Mouse (Mus musculus) hindbrain, embryonic 11.5 days (tissue): ENCODE data around the gene Zfp827. TPM values are rescaled to one million over a fixed set of nuclear protein-coding genes. Genes with fewer than 3 reads are reported as not detected.

Source experiments
- ATAC-seq: fragments of 200-750 bp; cut with Nextera tagmentation; 2 replicates; pipeline ENCODE4 v1.8.0; 2017; ENCODE audit warnings: mild to moderate bottlenecking, moderate TSS enrichment, moderate library complexity; ENCODE audit not compliant: low FRiP score
- DNase-seq: peaks from one replicate; pipeline ENCODE4 v3.0.0-alpha.2; 2015; ENCODE audit warnings: low spot score
- H3K27ac ChIP-seq: fragments of 300-500 bp; sonication (generic); 2 replicates; pipeline ENCODE4 v1.5.1; 2014; ENCODE audit warnings: mild to moderate bottlenecking, low read depth, low read length
- H3K27me3 ChIP-seq: fragments of 300-500 bp; sonication (generic); 2 replicates; pipeline ENCODE4 v1.6.1; 2014; ENCODE audit warnings: mild to moderate bottlenecking, low read length, moderate library complexity, mixed read lengths; ENCODE audit not compliant: control insufficient read depth, insufficient read depth
- H3K36me3 ChIP-seq: fragments of 300-500 bp; sonication (generic); 2 replicates; pipeline ENCODE4 v1.6.1; 2014; ENCODE audit warnings: mild to moderate bottlenecking, low read length, moderate library complexity, mixed read lengths; ENCODE audit not compliant: control insufficient read depth, insufficient read depth
- H3K4me1 ChIP-seq: fragments of 300-500 bp; sonication (generic); replicated peaks from 2 replicates; pipeline ENCODE4 v1.6.1; 2014; ENCODE audit warnings: low read length, mixed read lengths; ENCODE audit not compliant: control insufficient read depth, insufficient read depth
- H3K4me2 ChIP-seq: fragments of 300-500 bp; sonication (generic); replicated peaks from 2 replicates; pipeline ENCODE4 v1.6.1; 2014; ENCODE audit warnings: mild to moderate bottlenecking, low read depth, low read length
- H3K4me3 ChIP-seq: fragments of 300-500 bp; sonication (generic); 2 replicates; pipeline ENCODE4 v1.5.1; 2014; ENCODE audit warnings: low read depth, low read length
- H3K9ac ChIP-seq: fragments of 300-500 bp; sonication (generic); 2 replicates; pipeline ENCODE4 v1.6.1; 2014; ENCODE audit warnings: low read depth, low read length
- H3K9me3 ChIP-seq: fragments of 300-500 bp; sonication (generic); 2 replicates; pipeline ENCODE4 v1.6.1; 2016; ENCODE audit warnings: low read length; ENCODE audit not compliant: control insufficient read depth
- WGBS: fragments of 180-500 bp; shearing (Covaris S2); extraction: QIAGEN DNeasy Blood & Tissue Kit; methylation state at CpG from one replicate; pipeline ENCODE4 v1.1.7; 2014; 5-methylcytosine and 5-hydroxymethylcytosine counted together
- polyA plus RNA-seq: library from polyadenylated mRNA; unstranded; fragments of >200 nt; fragmentation: Nextera tagmentation; extraction: Ambion mirVana; gene quantifications from 2 replicates; pipeline ENCODE4 v1.2.1, GENCODE M21; 2014

Zfp827 gene
- polyA plus RNA-seq, 1 experiment from 2014 or later, result 12.7 TPM

DNA sequence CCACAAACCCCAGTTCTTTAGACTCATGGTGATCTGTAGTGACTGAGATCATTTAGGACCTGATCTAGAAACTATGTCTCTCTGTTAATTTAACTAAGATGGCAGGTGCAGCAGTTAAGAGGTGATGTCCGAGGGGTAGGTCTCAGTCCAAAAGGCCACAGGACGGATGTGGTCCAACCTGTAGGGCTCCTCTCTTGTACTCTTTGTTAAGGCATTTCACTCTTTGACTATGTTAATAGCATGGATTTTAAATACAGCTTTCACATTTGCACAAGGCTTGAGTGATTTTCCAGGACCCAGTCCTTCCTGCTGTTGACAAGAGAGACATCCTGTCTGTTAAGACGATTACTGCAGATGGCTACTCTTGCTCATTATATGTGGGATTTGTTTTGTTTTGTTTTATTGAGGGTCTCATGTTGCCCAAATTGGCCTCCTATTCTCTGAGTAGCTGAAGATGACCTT lies 56.2 kb downstream of the Zfp827 start:
- no peak overlapping the region for H3K4me2 ChIP-seq
- no peak overlapping the region for H3K4me3 ChIP-seq
- no peak overlapping the region for H3K27ac ChIP-seq
- no peaks in the 10 kb centered on the region for H3K27me3 ChIP-seq
- WGBS, result 89% methylated on average over 3 of the region's 3 CpGs
- DNase-seq (no peak), ATAC-seq (no peak)
- H3K9me3 ChIP-seq, result no peaks in the 10 kb centered on the region
- H3K36me3 ChIP-seq, result no peaks in the 10 kb centered on the region
- H3K9ac ChIP-seq, result no peak overlapping the region
- H3K4me1 ChIP-seq, result no peaks in the 10 kb centered on the region; the same call in 1 of the 2 replicates

DNA sequence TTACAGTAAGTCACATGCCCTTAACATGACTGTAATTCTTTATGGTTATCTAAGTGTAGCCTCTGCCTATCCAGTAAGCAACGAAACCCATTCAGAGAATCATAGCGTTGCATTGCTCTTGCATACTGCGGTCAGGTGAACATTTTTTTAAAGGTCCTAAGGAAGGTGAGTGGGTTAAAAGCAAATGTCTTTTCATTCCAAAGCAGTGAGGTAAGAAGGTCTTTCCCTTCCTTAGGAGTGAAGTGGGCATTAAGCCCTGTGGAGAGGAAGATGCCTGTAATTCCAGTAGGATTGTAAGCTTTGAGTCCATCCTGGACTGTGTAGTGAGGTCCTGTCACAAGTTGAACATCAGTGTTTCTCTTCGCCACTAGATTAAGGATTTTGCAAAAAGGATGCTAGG lies 66.2 kb downstream of the Zfp827 start:
- H3K27ac ChIP-seq, result no peak overlapping the region
- H3K36me3 ChIP-seq, result no peaks in the 10 kb centered on the region
- WGBS, result 99% methylated on average over 4 of the region's 4 CpGs
- no peaks in the 10 kb centered on the region for H3K27me3 ChIP-seq
- no peaks in the 10 kb centered on the region for H3K9me3 ChIP-seq
- H3K4me2 ChIP-seq, result no peak overlapping the region
- ATAC-seq (no peak), DNase-seq (no peak)
- no peak overlapping the region for H3K4me3 ChIP-seq
- H3K9ac ChIP-seq, result no peak overlapping the region
- H3K4me1 ChIP-seq, result no peaks in the 10 kb centered on the region

GRCm38 (mm10) chr8:79095162-79095561 lies 66.9 kb downstream of the Zfp827 start:
- Histone ChIP-seq H3K9ac (no peak overlapping the region), H3K4me1 (no peaks in the 10 kb centered on the region), H3K27me3 (no peaks in the 10 kb centered on the region), H3K36me3 (no peaks in the 10 kb centered on the region), H3K9me3 (no peaks in the 10 kb centered on the region), H3K27ac (no peak overlapping the region), H3K4me2 (no peak overlapping the region), H3K4me3 (no peak overlapping the region)
- ATAC-seq (no peak), DNase-seq (no peak)
- 95% methylated on average over 7 of the region's 7 CpGs for WGBS

DNA sequence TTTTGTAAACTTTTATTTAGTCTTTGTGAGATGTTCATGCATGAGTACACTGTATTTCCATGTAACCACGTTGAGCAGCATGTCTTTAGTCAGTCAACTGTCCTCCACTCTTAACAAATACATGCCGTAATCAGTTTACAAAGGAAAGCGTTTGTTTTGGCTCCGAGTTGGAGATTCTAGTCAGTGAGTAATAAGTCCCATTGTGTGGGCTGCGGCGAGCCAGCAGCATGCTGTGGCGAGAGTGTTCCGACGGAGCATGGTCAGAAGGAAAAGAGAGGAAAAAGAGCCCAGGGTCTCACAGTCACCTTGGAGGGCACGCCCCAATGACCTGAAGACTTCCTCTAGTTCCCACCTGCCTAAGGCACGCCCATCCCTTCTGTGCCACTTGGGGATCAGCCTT lies 68.7 kb downstream of the Zfp827 start:
- 66% methylated on average over 11 of the region's 11 CpGs for WGBS
- Histone ChIP-seq H3K27me3 (no peaks in the 10 kb centered on the region), H3K9ac (no peak overlapping the region), H3K4me3 (no peak overlapping the region), H3K4me2 (no peak overlapping the region), H3K9me3 (no peaks in the 10 kb centered on the region), H3K4me1 (no peaks in the 10 kb centered on the region), H3K36me3 (no peaks in the 10 kb centered on the region), H3K27ac (no peak overlapping the region)
- no peak for DNase-seq
- ATAC-seq, result no peak

DNA sequence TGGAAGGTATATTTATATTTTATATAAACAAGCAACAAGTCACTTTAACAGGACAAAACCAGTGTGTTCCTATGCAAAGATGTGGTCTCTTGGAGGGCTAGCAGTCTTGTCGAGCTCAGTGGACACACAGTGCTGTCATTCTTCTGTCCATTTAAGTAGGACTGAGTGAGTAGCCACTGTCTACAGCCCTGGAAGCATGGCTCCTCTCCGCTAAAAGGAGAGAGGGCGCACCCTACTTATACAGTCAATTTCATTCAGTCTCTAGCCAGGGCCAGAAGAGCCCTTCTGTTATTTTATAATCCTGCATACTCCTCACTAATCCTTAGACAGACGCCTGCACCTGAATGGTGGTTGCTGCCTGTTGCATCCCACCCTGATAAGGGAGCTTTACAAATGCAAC lies 74.5 kb downstream of the Zfp827 start:
- Histone ChIP-seq H3K9me3 (no peaks in the 10 kb centered on the region), H3K4me1 (no peaks in the 10 kb centered on the region), H3K36me3 (no peaks in the 10 kb centered on the region), H3K9ac (no peak overlapping the region), H3K4me3 (no peak overlapping the region), H3K4me2 (no peak overlapping the region), H3K27me3 (no peaks in the 10 kb centered on the region), H3K27ac (no peak overlapping the region)
- no peak for DNase-seq
- 86% methylated on average over 4 of the region's 4 CpGs for WGBS
- ATAC-seq, result no peak

GRCm38 (mm10) chr8:79103185-79103878 lies 75.1 kb downstream of the Zfp827 start:
- no peak overlapping the region for H3K4me3 ChIP-seq
- DNase-seq, result no peak

DNA sequence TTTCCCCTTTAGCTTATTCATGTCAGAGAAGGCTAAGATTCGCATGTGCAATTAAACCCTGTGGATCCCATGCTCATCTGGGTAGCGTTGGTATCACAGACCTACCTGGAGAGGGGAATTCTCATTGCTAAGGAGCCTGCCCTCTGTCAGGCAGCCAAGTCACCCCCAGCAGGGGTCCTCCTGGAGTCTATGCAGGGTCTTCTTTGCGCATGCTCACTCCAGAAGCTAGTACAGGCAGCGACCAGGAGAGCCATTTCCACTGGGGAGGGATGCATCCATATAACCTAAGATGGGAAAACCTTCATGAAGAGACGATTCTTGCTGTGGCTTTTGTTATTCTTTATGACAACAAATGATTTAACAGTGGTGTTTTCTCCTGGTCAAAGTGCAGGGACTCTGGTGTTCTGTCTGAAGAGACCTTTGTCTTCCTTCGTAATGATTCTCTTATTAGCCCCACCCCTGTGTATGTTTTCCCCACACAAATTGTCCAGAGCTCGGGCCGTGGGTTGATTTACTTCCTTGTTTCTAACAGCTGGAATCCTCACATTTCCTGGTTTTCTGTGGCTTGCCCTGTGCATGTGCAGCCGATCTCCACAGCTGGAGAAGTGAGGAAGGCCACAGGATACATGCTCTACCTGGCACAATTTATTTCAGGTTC lies 75.8 kb downstream of the Zfp827 start:
- ATAC-seq (no peak), DNase-seq (no peak)
- Histone ChIP-seq H3K36me3 (no peaks in the 10 kb centered on the region), H3K9me3 (no peaks in the 10 kb centered on the region), H3K4me1 (no peaks in the 10 kb centered on the region), H3K4me2 (no peak overlapping the region), H3K4me3 (no peak overlapping the region), H3K27ac (no peak overlapping the region), H3K27me3 (no peaks in the 10 kb centered on the region), H3K9ac (no peak overlapping the region)
- 80% methylated on average over 9 of the region's 9 CpGs for WGBS

More at GRCm38 (mm10) chr8:79103185-79103878, 75.1 kb downstream of the Zfp827 start:
- 88% methylated on average over 14 of the region's 14 CpGs for WGBS
- H3K9me3 ChIP-seq, result no peaks in the 10 kb centered on the region
- no peak overlapping the region for H3K27ac ChIP-seq
- no peaks in the 10 kb centered on the region for H3K36me3 ChIP-seq
- no peak for ATAC-seq
- no peak overlapping the region for H3K9ac ChIP-seq
- H3K4me2 ChIP-seq, result no peak overlapping the region
- H3K4me1 ChIP-seq, result no peaks in the 10 kb centered on the region
- no peaks in the 10 kb centered on the region for H3K27me3 ChIP-seq

GRCm38 (mm10) chr8:79104634-79105033 lies 76.4 kb downstream of the Zfp827 start:
- 87% methylated on average over 9 of the region's 9 CpGs for WGBS
- DNase-seq (no peak), ATAC-seq (no peak)
- Histone ChIP-seq H3K36me3 (no peaks in the 10 kb centered on the region), H3K9ac (no peak overlapping the region), H3K9me3 (no peaks in the 10 kb centered on the region), H3K4me1 (no peaks in the 10 kb centered on the region), H3K4me3 (no peak overlapping the region), H3K4me2 (no peak overlapping the region), H3K27me3 (no peaks in the 10 kb centered on the region), H3K27ac (no peak overlapping the region)

GRCm38 (mm10) chr8:79105186-79105585 lies 76.9 kb downstream of the Zfp827 start:
- no peak for DNase-seq
- no peaks in the 10 kb centered on the region for H3K36me3 ChIP-seq
- no peak overlapping the region for H3K9ac ChIP-seq
- H3K27me3 ChIP-seq, result no peaks in the 10 kb centered on the region
- H3K9me3 ChIP-seq, result no peaks in the 10 kb centered on the region
- WGBS, result 94% methylated on average over 10 of the region's 10 CpGs
- H3K27ac ChIP-seq, result no peak overlapping the region
- H3K4me3 ChIP-seq, result no peak overlapping the region
- no peak for ATAC-seq
- no peak overlapping the region for H3K4me2 ChIP-seq
- H3K4me1 ChIP-seq, result no peaks in the 10 kb centered on the region
